Mouse (Mus musculus) myocyte (in vitro differentiated cells): ENCODE measurements around the gene Btbd18.

Source experiments
- E2F4 ChIP-seq: IDR thresholded peaks from one replicate; pipeline ENCODE4 v1.6.1; 2011; ENCODE audit warnings: mild to moderate bottlenecking, control low read depth, moderate library complexity; ENCODE audit not compliant: insufficient read depth
- MAX ChIP-seq: IDR thresholded peaks from one replicate; pipeline ENCODE4 v1.6.1; 2011; ENCODE audit warnings: low read depth, mild to moderate bottlenecking, control low read depth
- MYOD1 ChIP-seq, 3 experiments: IDR thresholded peaks; one replicate each; pipeline ENCODE4 v1.6.1; 2011; ENCODE audit warnings: control low read depth in 2 of 3, low read depth in 2 of 3, mild to moderate bottlenecking in 2 of 3, moderate library complexity in 1 of 3; ENCODE audit not compliant: insufficient read length in 2 of 3, control insufficient read depth in 1 of 3
- MYOG ChIP-seq, 3 experiments: IDR thresholded peaks; one replicate each; pipeline ENCODE4 v1.6.1; 2011; ENCODE audit warnings: control low read depth in 2 of 3, low read depth in 2 of 3, mild to moderate bottlenecking in 2 of 3; ENCODE audit not compliant: insufficient read length in 2 of 3, control insufficient read depth in 1 of 3, insufficient read depth in 1 of 3
- POLR2A ChIP-seq: IDR thresholded peaks from one replicate; pipeline ENCODE4 v1.6.1; 2011; ENCODE audit warnings: low read depth, mild to moderate bottlenecking, control low read depth, moderate library complexity; ENCODE audit not compliant: insufficient read length
- POLR2AphosphoS2 ChIP-seq: IDR thresholded peaks from one replicate; pipeline ENCODE4 v1.6.1; 2011; ENCODE audit warnings: low read depth, control low read depth; ENCODE audit not compliant: insufficient read length
- SRF ChIP-seq: IDR thresholded peaks from one replicate; pipeline ENCODE4 v1.6.1; 2011; ENCODE audit warnings: low read depth; ENCODE audit not compliant: control insufficient read depth, insufficient read length
- TCF12 ChIP-seq: IDR thresholded peaks from one replicate; pipeline ENCODE4 v1.6.1; 2011; ENCODE audit warnings: mild to moderate bottlenecking, control low read depth; ENCODE audit not compliant: poor library complexity, insufficient read depth, severe bottlenecking
- TCF3 ChIP-seq: IDR thresholded peaks from one replicate; pipeline ENCODE4 v1.6.1; 2011; ENCODE audit warnings: low read depth, control low read depth; ENCODE audit not compliant: insufficient read length
- USF1 ChIP-seq: IDR thresholded peaks from one replicate; pipeline ENCODE4 v1.6.1; 2011; ENCODE audit warnings: low read depth, mild to moderate bottlenecking, control low read depth, moderate library complexity

DNA sequence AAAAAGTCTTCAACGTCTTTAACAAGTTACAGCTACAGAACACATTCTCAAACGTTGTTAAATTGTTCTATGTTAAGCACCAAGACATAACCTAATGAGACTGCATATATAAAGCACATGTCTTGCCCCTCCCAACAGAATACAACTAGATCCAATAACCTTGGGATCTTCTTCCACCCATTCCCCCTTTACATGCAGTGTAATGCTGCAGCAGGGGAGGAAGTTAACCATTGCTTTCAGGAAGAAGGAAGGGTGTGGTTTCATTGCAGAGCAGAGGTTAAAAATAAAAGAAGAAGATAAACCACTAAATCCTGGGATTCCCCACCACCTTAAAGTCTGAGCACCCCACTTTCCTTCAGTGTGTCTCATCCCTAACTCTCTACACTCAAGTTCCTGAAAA is 36.2 kb upstream of the Btbd18 start:
- TF ChIP-seq TCF3 (no peak), POLR2A (no peak), USF1 (no peak), POLR2AphosphoS2 (no peak), MYOG (IDR thresholded peaks at IDR 0.05; ENCODE audit: control insufficient read depth in 1 of 3, insufficient read depth in 1 of 3, insufficient read length in 2 of 3, low read depth in 2 of 3) (no peak), MYOD1 (IDR thresholded peaks at IDR 0.05; ENCODE audit: control insufficient read depth in 1 of 3, insufficient read length in 2 of 3, low read depth in 2 of 3) (no peak), MAX (no peak), TCF12 (no peak), E2F4 (no peak), SRF (no peak)
